In the genomic region with DNA sequence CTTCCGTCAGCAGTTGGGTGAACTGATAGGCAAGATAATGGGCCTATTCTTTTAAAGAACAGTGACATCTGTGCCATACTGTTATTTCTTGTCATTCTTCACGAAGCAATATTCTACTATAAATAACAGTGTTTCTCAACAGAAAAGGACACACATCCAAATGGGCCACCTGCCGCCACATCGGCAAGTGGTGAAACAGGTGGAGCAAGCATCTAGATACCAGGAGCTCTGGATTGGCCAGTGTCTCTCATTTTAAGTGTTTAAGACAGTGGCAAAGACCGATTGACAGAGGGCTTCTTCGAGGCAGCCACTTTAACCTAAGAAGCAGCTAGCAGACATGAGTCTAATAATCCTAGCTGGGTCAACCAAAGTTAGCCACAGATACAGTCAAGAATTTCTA, we compare ENCODE assay signal across 25 mouse cellular contexts. TPM values are rescaled to one million over a fixed set of nuclear protein-coding genes. Genes with fewer than 3 reads are reported as not detected.
DNase-seq lines count a peak whose midpoint lies in the region; ATAC-seq and TF ChIP-seq lines count a peak whose summit lies in the region.
"Had no signal": no experiment of that assay in that cellular context is flagged by ENCODE, and none has a peak within 500 bp of the region (broad histone marks: within the 10 kb centered on the region; RNA-seq: fewer than 3 reads in every experiment).

No protein-coding gene starts in this region.

- TF ChIP-seq CTCF in liver, postnatal 0 days (IDR thresholded peaks at IDR 0.05; ENCODE audit: low read depth), result no peak

- no peak overlapping the region for H3K4me2 ChIP-seq in liver, embryonic 12.5 days
- H3K4me2 ChIP-seq in midbrain, embryonic 11.5 days, result no peak overlapping the region
- H3K4me2 ChIP-seq in midbrain, embryonic 13.5 days (replicated peaks), result no peak overlapping the region
- no peak overlapping the region for H3K4me2 ChIP-seq in liver, postnatal 0 days (ENCODE audit: low read depth, low read length)
- H3K4me2 ChIP-seq: forebrain, embryonic 13.5 days; heart, embryonic 12.5 days; heart, embryonic 15.5 days; hindbrain, embryonic 13.5 days had no signal

- H3K9me3 ChIP-seq in liver, embryonic 12.5 days (replicated peaks), result no peaks in the 10 kb centered on the region
- no peaks in the 10 kb centered on the region for H3K9me3 ChIP-seq in midbrain, embryonic 11.5 days (ENCODE audit: control insufficient read depth, low read length)
- no peaks in the 10 kb centered on the region for H3K9me3 ChIP-seq in midbrain, embryonic 13.5 days
- no peaks in the 10 kb centered on the region for H3K9me3 ChIP-seq in liver, postnatal 0 days (ENCODE audit: low read length)
- H3K9me3 ChIP-seq: forebrain, embryonic 10.5 days; forebrain, embryonic 13.5 days; heart, embryonic 12.5 days; heart, embryonic 15.5 days; hindbrain, embryonic 10.5 days; hindbrain, embryonic 13.5 days had no signal

- ATAC-seq in liver, embryonic 12.5 days, result no peak
- no peak for ATAC-seq in midbrain, embryonic 11.5 days (ENCODE audit: low FRiP score)
- ATAC-seq in midbrain, embryonic 13.5 days, result no peak
- no peak for ATAC-seq in liver, postnatal 0 days
- ATAC-seq: forebrain, embryonic 13.5 days; forebrain, embryonic 16.5 days; hindbrain, embryonic 16.5 days; Patski had no signal

- peak overlapping the region; percentile 79 for H3K27ac ChIP-seq in liver, embryonic 12.5 days
- no peak overlapping the region for H3K27ac ChIP-seq in midbrain, embryonic 11.5 days (ENCODE audit: low read depth, low read length)
- no peak overlapping the region for H3K27ac ChIP-seq in midbrain, embryonic 13.5 days
- H3K27ac ChIP-seq in liver, postnatal 0 days (ENCODE audit: low read depth), result 0 out of 2 replicates have a peak overlapping the region, but pooled peaks have one; percentile 79
- H3K27ac ChIP-seq: forebrain, embryonic 10.5 days; forebrain, embryonic 13.5 days; heart, embryonic 15.5 days; hindbrain, embryonic 10.5 days; hindbrain, embryonic 13.5 days had no signal

- no peaks in the 10 kb centered on the region for H3K27me3 ChIP-seq in liver, embryonic 12.5 days (replicated peaks)
- H3K27me3 ChIP-seq in midbrain, embryonic 11.5 days (ENCODE audit: control insufficient read depth, insufficient read depth, low read length), result no peaks in the 10 kb centered on the region
- H3K27me3 ChIP-seq in midbrain, embryonic 13.5 days, result no peaks in the 10 kb centered on the region
- no peaks in the 10 kb centered on the region for H3K27me3 ChIP-seq in liver, postnatal 0 days (ENCODE audit: insufficient read depth, low read length)
- H3K27me3 ChIP-seq: forebrain, embryonic 13.5 days; heart, embryonic 12.5 days; heart, embryonic 15.5 days; hindbrain, embryonic 13.5 days; Patski had no signal

- no peak for TF ChIP-seq EP300 in liver, postnatal 0 days (IDR thresholded peaks at IDR 0.05; ENCODE audit: low read depth)

- H3K4me3 ChIP-seq in liver, embryonic 12.5 days, result no peak overlapping the region
- no peak overlapping the region for H3K4me3 ChIP-seq in midbrain, embryonic 11.5 days (ENCODE audit: low read depth, low read length)
- H3K4me3 ChIP-seq in midbrain, embryonic 13.5 days (replicated peaks), result no peak overlapping the region
- no peak overlapping the region for H3K4me3 ChIP-seq in liver, postnatal 0 days (ENCODE audit: low read depth, low read length)
- H3K4me3 ChIP-seq: forebrain, embryonic 10.5 days; forebrain, embryonic 13.5 days; heart, embryonic 12.5 days; heart, embryonic 15.5 days; hindbrain, embryonic 10.5 days; hindbrain, embryonic 13.5 days had no signal

- H3K4me1 ChIP-seq in liver, embryonic 12.5 days, result peaks cover 75% of the 10 kb centered on the region
- H3K4me1 ChIP-seq in midbrain, embryonic 11.5 days (ENCODE audit: control insufficient read depth, insufficient read depth, low read length), result 0 out of 2 replicates have a peak, but pooled peaks cover 2% of the 10 kb centered on the region
- peaks cover 16% of the 10 kb centered on the region for H3K4me1 ChIP-seq in midbrain, embryonic 13.5 days (replicated peaks)
- H3K4me1 ChIP-seq in liver, postnatal 0 days (ENCODE audit: insufficient read depth), result peaks cover 22% of the 10 kb centered on the region

- no peak overlapping the region for H3K9ac ChIP-seq in liver, embryonic 12.5 days
- H3K9ac ChIP-seq in midbrain, embryonic 11.5 days (ENCODE audit: low read length), result no peak overlapping the region
- no peak overlapping the region for H3K9ac ChIP-seq in midbrain, embryonic 13.5 days (replicated peaks)
- no peak overlapping the region for H3K9ac ChIP-seq in liver, postnatal 0 days (replicated peaks)
- H3K9ac ChIP-seq: forebrain, embryonic 13.5 days; heart, embryonic 12.5 days; heart, embryonic 15.5 days; hindbrain, embryonic 13.5 days had no signal

- no peak for DNase-seq in liver
- peak; percentile 72 for DNase-seq in midbrain, embryonic 11.5 days (ENCODE audit: low spot score, missing footprints)
- no peak for DNase-seq in liver, postnatal 0 days
- DNase-seq in heart, adult 11 months, result no peak
- no peak for DNase-seq in left cerebral cortex, adult 8-10 months (ENCODE audit: low spot score in 2 of 2)
- DNase-seq: adrenal gland, postnatal 10 days; cerebellum, adult 18-20 months; cerebellum, adult 9-10 months; cerebellum, postnatal 14 days; gastrocnemius, postnatal 10 days; gastrocnemius, postnatal 36 days; heart, adult 18-20 months; heart, postnatal 10 days; heart, postnatal 36 days had no signal

- WGBS in liver, embryonic 12.5 days (ENCODE audit: insufficient replicate concordance), result 67% methylated on average over 6 of the region's 6 CpGs
- 85% methylated on average over 6 of the region's 6 CpGs for WGBS in midbrain, embryonic 11.5 days
- 87% methylated on average over 6 of the region's 6 CpGs for WGBS in midbrain, embryonic 13.5 days
- WGBS in liver, postnatal 0 days (ENCODE audit: insufficient replicate concordance), result 73% methylated on average over 6 of the region's 6 CpGs

- peaks cover 47% of the 10 kb centered on the region for H3K36me3 ChIP-seq in liver, embryonic 12.5 days
- no peaks in the 10 kb centered on the region for H3K36me3 ChIP-seq in midbrain, embryonic 11.5 days (ENCODE audit: control insufficient read depth, insufficient read depth, low read length)
- H3K36me3 ChIP-seq in midbrain, embryonic 13.5 days, result no peaks in the 10 kb centered on the region
- 0 out of 2 replicates have a peak, but pooled peaks cover 2% of the 10 kb centered on the region for H3K36me3 ChIP-seq in liver, postnatal 0 days (replicated peaks; ENCODE audit: insufficient read depth, low read length)
- H3K36me3 ChIP-seq: forebrain, embryonic 10.5 days; heart, embryonic 12.5 days; heart, embryonic 15.5 days; hindbrain, embryonic 13.5 days had no signal

RNA-seq across cellular contexts. Expression of a gene that starts 44.6 kb away (rescaled TPM):
- 137 and 141 TPM in 2 replicates for polyA plus RNA-seq in liver, embryonic 12.5 days (2016; fragmentation: Nextera tagmentation; extraction: Ambion mirVana)
- polyA plus RNA-seq in midbrain, embryonic 11.5 days (2014; fragmentation: Nextera tagmentation; extraction: Ambion mirVana), result 73.7 and 83.0 TPM in 2 replicates
- 103 and 105 TPM in 2 replicates for polyA plus RNA-seq in midbrain, embryonic 13.5 days (2015; fragmentation: Nextera tagmentation; extraction: Ambion mirVana)
- 34.0 and 34.6 TPM in 2 replicates for polyA plus RNA-seq in liver, postnatal 0 days (2015; fragmentation: Nextera tagmentation; extraction: Ambion mirVana)
- total RNA-seq in left cerebral cortex, adult 8-10 months (2022), result 10 to 100 TPM; 69.7 to 77.9 (median 77.6) TPM

Comparison
In these comparisons a context has a peak if more than half of its experiments do, and no peak if none do; other contexts are left out.
1. H3K27ac ChIP-seq: peak in liver, embryonic 12.5 days (single experiment) and liver, postnatal 0 days (single experiment); none in midbrain, embryonic 11.5 days (single experiment) and midbrain, embryonic 13.5 days (single experiment).